Mouse (Mus musculus) limb, embryonic 10.5 days (tissue): ENCODE data around the gene Kif15. TPM values are rescaled to one million over a fixed set of nuclear protein-coding genes. Genes with fewer than 3 reads are reported as not detected.

Source experiments
- DNase-seq: peaks from one replicate; pipeline ENCODE4 v3.0.0-alpha.2; 2017; ENCODE audit warnings: low spot score
- H3K27ac ChIP-seq: fragments of 300-500 bp; sonication (generic); 2 replicates; pipeline ENCODE4 v1.5.1; 2016; ENCODE audit warnings: mild to moderate bottlenecking
- H3K27me3 ChIP-seq: fragments of 300-500 bp; sonication (generic); 2 replicates; pipeline ENCODE4 v1.6.1; 2016; ENCODE audit warnings: low read depth, mild to moderate bottlenecking; ENCODE audit not compliant: poor library complexity, severe bottlenecking
- H3K36me3 ChIP-seq: fragments of 300-500 bp; sonication (generic); 2 replicates; pipeline ENCODE4 v1.6.1; 2016; ENCODE audit warnings: mild to moderate bottlenecking, moderate library complexity
- H3K4me1 ChIP-seq: fragments of 300-500 bp; sonication (generic); 2 replicates; pipeline ENCODE4 v1.6.1; 2016
- H3K4me3 ChIP-seq: fragments of 300-500 bp; sonication (generic); 2 replicates; pipeline ENCODE4 v1.5.1; 2016; ENCODE audit warnings: mild to moderate bottlenecking, moderate library complexity
- H3K9me3 ChIP-seq: fragments of 300-500 bp; sonication (generic); replicated peaks from 2 replicates; pipeline ENCODE4 v1.6.1; 2016; ENCODE audit warnings: mild to moderate bottlenecking
- WGBS: fragments of 180-500 bp; shearing (Covaris S2); methylation state at CpG from one replicate; pipeline ENCODE4 v1.1.7; 2016; 5-methylcytosine and 5-hydroxymethylcytosine counted together
- polyA plus RNA-seq: library from polyadenylated mRNA; unstranded; fragments of >200 nt; fragmentation: Nextera tagmentation; extraction: Ambion mirVana; gene quantifications from 2 replicates; pipeline ENCODE4 v1.2.1, GENCODE M21; 2016

Gene Kif15
- 83.2 and 95.1 TPM in 2 replicates for polyA plus RNA-seq

GRCm38 (mm10) chr9:122950643-122951475 lies at the start of gene Kif15, which contains the start of gene 1110059G10Rik:
Kif15 (plus strand) TSS chr9:122951046.
1110059G10Rik (minus strand) TSS chr9:122951000.
- Histone ChIP-seq H3K27ac (peak within 1 kb of the TSS; percentile 95), H3K36me3 (peaks cover 41% of the 10 kb centered on the region), H3K4me1 (peaks cover 13% of the 10 kb centered on the region), H3K27me3 (no peaks in the 10 kb centered on the region), H3K4me3 (peak within 1 kb of the TSS; percentile 87), H3K9me3 (no peaks in the 10 kb centered on the region)
- peak; percentile 97 for DNase-seq
- under 1% methylated on average over 64 of the region's 64 CpGs for WGBS

- WGBS: 93% methylated on average over 2 of the region's 2 CpGs
- no peak for DNase-seq
- Histone ChIP-seq H3K4me1 (peaks cover 9% of the 10 kb centered on the region), H3K9me3 (no peaks in the 10 kb centered on the region), H3K27ac (no peak overlapping the region), H3K36me3 (peaks cover 11% of the 10 kb centered on the region), H3K27me3 (no peaks in the 10 kb centered on the region), H3K4me3 (no peak overlapping the region)
Observed at GRCm38 (mm10) chr9:122901047-122901446, 49.8 kb upstream of the Kif15 start.

- peaks cover 9% of the 10 kb centered on the region for H3K4me1 ChIP-seq
- peaks cover 27% of the 10 kb centered on the region for H3K36me3 ChIP-seq
- no peaks in the 10 kb centered on the region for H3K27me3 ChIP-seq
- H3K4me3 ChIP-seq: peak overlapping the region; percentile 62
- H3K9me3 ChIP-seq: 0 out of 2 replicates have a peak, but pooled peaks cover under 1% of the 10 kb centered on the region
- peak; percentile 81 for DNase-seq
- WGBS: 16% methylated on average over 32 of the region's 32 CpGs
- H3K27ac ChIP-seq: peak overlapping the region; percentile 88
Observed at GRCm38 (mm10) chr9:122902717-122903535, 47.9 kb upstream of the Kif15 start.

- no peak for DNase-seq
- H3K4me3 ChIP-seq: peak overlapping the region; percentile 90
- H3K9me3 ChIP-seq: no peaks in the 10 kb centered on the region
- no peaks in the 10 kb centered on the region for H3K27me3 ChIP-seq
- peaks cover 5% of the 10 kb centered on the region for H3K4me1 ChIP-seq
- peak overlapping the region; percentile 99 for H3K27ac ChIP-seq
- H3K36me3 ChIP-seq: peaks cover 32% of the 10 kb centered on the region
- WGBS: 22% methylated on average over 3 of the region's 3 CpGs
Observed at GRCm38 (mm10) chr9:122922436-122922835, 28.4 kb upstream of the Kif15 start.

GRCm38 (mm10) chr9:122922936-122923381 lies 27.9 kb upstream of the Kif15 start, which contains the start of gene Zfp105:
Zfp105 (plus strand) TSS chr9:122923072.
- peak; percentile 94 for DNase-seq
- H3K27me3 ChIP-seq: no peaks in the 10 kb centered on the region
- peak within 1 kb of the TSS; percentile 99 for H3K27ac ChIP-seq
- WGBS: under 1% methylated on average over 43 of the region's 43 CpGs
- peaks cover 5% of the 10 kb centered on the region for H3K4me1 ChIP-seq
- peaks cover 37% of the 10 kb centered on the region for H3K36me3 ChIP-seq
- H3K9me3 ChIP-seq: no peaks in the 10 kb centered on the region
- H3K4me3 ChIP-seq: peak within 1 kb of the TSS; percentile 90

- peaks cover under 1% of the 10 kb centered on the region; the same call in 1 of the 2 replicates for H3K4me1 ChIP-seq
- no peak overlapping the region for H3K4me3 ChIP-seq
- H3K27ac ChIP-seq: no peak overlapping the region
- H3K27me3 ChIP-seq: no peaks in the 10 kb centered on the region
- no peak for DNase-seq
- 0 out of 2 replicates have a peak, but pooled peaks cover 4% of the 10 kb centered on the region for H3K9me3 ChIP-seq
- H3K36me3 ChIP-seq: peaks cover 92% of the 10 kb centered on the region
- WGBS: 94% methylated on average over 3 of the region's 3 CpGs
Observed at GRCm38 (mm10) chr9:122928915-122929314, 21.9 kb upstream of the Kif15 start.

- 95% methylated on average over 10 of the region's 10 CpGs for WGBS
- DNase-seq: no peak
- H3K36me3 ChIP-seq: peaks cover 95% of the 10 kb centered on the region
Observed at GRCm38 (mm10) chr9:122998406-122999192, 47.8 kb downstream of the Kif15 start.

GRCm38 (mm10) chr9:122999193-122999586 lies 48.3 kb downstream of the Kif15 start:
- WGBS: 96% methylated on average over 4 of the region's 4 CpGs
- no peak for DNase-seq

More at GRCm38 (mm10) chr9:122998406-122999192, 47.8 kb downstream of the Kif15 start:
- Histone ChIP-seq H3K4me3 (no peak overlapping the region), H3K4me1 (no peaks in the 10 kb centered on the region), H3K27me3 (no peaks in the 10 kb centered on the region), H3K27ac (no peak overlapping the region), H3K9me3 (no peaks in the 10 kb centered on the region)

GRCm38 (mm10) chr9:123004718-123005117 lies 53.9 kb downstream of the Kif15 start:
- Histone ChIP-seq H3K4me3 (no peak overlapping the region), H3K36me3 (peaks cover 100% of the 10 kb centered on the region), H3K4me1 (no peaks in the 10 kb centered on the region), H3K27me3 (no peaks in the 10 kb centered on the region), H3K27ac (no peak overlapping the region), H3K9me3 (no peaks in the 10 kb centered on the region)
- DNase-seq: no peak
- WGBS: 95% methylated on average over 2 of the region's 2 CpGs

More at GRCm38 (mm10) chr9:122999193-122999586, 48.3 kb downstream of the Kif15 start:
- H3K27ac ChIP-seq: no peak overlapping the region
- H3K9me3 ChIP-seq: no peaks in the 10 kb centered on the region
- H3K27me3 ChIP-seq: no peaks in the 10 kb centered on the region
- H3K4me1 ChIP-seq: no peaks in the 10 kb centered on the region
- no peak overlapping the region for H3K4me3 ChIP-seq
- H3K36me3 ChIP-seq: peaks cover 95% of the 10 kb centered on the region

- H3K27me3 ChIP-seq: no peaks in the 10 kb centered on the region
- H3K9me3 ChIP-seq: no peaks in the 10 kb centered on the region
- no peak for DNase-seq
- 91% methylated on average over 6 of the region's 6 CpGs for WGBS
- H3K36me3 ChIP-seq: peaks cover 100% of the 10 kb centered on the region
- no peak overlapping the region for H3K27ac ChIP-seq
- no peaks in the 10 kb centered on the region for H3K4me1 ChIP-seq
- no peak overlapping the region for H3K4me3 ChIP-seq
Observed at GRCm38 (mm10) chr9:123006071-123006470, 55.2 kb downstream of the Kif15 start.

- Histone ChIP-seq H3K27me3 (no peaks in the 10 kb centered on the region), H3K27ac (peak within 1 kb of the TSS; percentile 92), H3K4me1 (peaks cover 13% of the 10 kb centered on the region), H3K9me3 (no peaks in the 10 kb centered on the region), H3K36me3 (peaks cover 28% of the 10 kb centered on the region), H3K4me3 (peak within 1 kb of the TSS; percentile 68)
- WGBS: under 1% methylated on average over 51 of the region's 69 CpGs
- DNase-seq: peak; percentile 89
Observed at GRCm38 (mm10) chr9:123020995-123021631, 70.3 kb downstream of the Kif15 start, which contains the start of gene Tmem42. Tmem42 (plus strand) TSS chr9:123021326.
